Mouse (Mus musculus) monocyte, adult 5-6 weeks (primary cell): ENCODE measurements around the gene Pcdh15. TPM values are rescaled to one million over a fixed set of nuclear protein-coding genes. Genes with fewer than 3 reads are reported as not detected.

ENCODE experiments used
- ATAC-seq: fragments of 153-309, 156-312 bp; replicated peaks from 2 replicates; pipeline ENCODE4 v1.8.0; 2017; ENCODE audit warnings: mild to moderate bottlenecking; ENCODE audit not compliant: low TSS enrichment, insufficient number of reproducible peaks, severe bottlenecking, poor library complexity, low FRiP score
- total RNA-seq: library from RNA; stranded (forward); fragments of 200-1000, 200-491, 200-594 nt; gene quantifications from 3 replicates; pipeline ENCODE4 v1.2.3, GENCODE M21; 2017

Gene Pcdh15
- total RNA-seq, 1 experiment from 2014 or later = not detected

DNA sequence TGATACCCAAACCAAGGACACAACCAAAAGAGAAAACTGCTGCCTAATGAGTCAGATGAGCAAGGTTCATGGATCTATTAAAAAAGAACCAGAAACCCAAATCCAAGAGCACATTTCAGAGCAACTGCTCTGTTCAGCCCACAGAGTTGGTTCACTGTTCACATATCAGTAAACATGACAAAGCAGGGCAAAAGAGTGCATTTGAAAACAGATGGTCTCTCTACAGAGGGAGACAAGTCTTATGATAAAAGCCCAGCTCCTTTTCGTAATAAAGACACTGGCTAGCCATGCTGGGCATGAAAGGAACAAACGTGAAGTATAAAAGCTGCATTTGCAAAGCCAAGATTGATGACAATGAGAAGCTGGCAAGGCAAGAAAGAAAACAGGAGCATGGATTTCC lies 649.9 kb downstream of the Pcdh15 start:
- ATAC-seq = no peak

- no peak for ATAC-seq
Observed at GRCm38 (mm10) chr10:73753876-73754275, 654.7 kb downstream of the Pcdh15 start.

DNA sequence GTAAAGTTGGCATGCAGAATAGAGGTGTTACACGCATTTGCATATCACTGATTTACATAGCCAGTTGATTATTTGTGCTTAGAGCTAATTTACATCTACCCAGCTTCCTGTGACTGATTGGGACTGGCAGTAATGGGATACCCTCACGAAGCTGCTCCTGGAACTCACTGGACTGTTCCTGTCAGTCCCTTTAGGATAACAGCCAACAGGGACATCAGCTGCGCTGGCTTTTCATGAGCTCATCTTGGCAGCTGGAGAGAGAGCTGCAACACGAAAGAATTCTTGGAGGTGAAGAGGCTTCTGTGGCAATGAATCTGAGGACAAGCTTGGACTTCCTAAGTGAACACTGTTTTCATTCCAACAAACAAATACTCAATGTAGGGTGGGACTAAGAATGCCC lies 683.8 kb downstream of the Pcdh15 start:
- no peak for ATAC-seq

- no peak for ATAC-seq
Observed at GRCm38 (mm10) chr10:73788163-73788562, 689.0 kb downstream of the Pcdh15 start.

DNA sequence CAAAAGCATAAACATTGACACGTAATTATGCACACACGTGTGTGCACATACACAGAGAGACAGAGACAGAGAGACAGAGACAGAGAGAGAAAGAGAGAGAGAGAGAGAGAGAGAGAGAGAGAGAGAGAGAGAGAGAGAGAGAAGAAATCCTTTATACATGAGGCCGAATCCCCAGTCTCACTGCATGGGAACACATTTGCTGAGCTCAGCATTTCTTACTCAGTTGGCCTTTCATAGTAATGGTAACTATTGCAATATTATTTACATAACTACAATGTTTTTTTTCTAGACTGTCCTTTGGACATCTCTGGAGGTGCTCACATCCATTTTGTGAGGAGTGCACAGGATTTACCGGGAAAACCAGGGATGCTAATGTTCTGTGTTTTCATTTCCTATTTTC lies 705.9 kb downstream of the Pcdh15 start:
- no peak for ATAC-seq

DNA sequence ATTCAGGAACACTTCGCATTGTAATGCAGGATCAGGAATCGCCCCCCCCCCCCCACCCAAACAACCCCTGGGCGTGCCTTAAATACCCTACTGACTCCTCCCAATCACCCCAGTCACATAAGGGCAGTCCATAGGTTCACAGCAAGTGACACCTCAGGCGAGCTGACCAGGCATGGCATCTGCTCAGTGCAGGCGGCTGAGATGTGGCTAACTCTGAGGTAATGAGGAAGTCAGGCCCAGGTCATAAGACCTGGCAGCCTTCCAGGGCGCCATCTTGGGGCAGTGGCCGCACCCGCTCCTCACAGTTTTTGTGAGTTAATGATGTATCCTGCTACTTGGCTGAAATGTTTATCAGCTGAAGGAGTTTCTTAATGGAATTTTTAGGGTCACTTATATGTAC lies 713.2 kb downstream of the Pcdh15 start:
- no peak for ATAC-seq

DNA sequence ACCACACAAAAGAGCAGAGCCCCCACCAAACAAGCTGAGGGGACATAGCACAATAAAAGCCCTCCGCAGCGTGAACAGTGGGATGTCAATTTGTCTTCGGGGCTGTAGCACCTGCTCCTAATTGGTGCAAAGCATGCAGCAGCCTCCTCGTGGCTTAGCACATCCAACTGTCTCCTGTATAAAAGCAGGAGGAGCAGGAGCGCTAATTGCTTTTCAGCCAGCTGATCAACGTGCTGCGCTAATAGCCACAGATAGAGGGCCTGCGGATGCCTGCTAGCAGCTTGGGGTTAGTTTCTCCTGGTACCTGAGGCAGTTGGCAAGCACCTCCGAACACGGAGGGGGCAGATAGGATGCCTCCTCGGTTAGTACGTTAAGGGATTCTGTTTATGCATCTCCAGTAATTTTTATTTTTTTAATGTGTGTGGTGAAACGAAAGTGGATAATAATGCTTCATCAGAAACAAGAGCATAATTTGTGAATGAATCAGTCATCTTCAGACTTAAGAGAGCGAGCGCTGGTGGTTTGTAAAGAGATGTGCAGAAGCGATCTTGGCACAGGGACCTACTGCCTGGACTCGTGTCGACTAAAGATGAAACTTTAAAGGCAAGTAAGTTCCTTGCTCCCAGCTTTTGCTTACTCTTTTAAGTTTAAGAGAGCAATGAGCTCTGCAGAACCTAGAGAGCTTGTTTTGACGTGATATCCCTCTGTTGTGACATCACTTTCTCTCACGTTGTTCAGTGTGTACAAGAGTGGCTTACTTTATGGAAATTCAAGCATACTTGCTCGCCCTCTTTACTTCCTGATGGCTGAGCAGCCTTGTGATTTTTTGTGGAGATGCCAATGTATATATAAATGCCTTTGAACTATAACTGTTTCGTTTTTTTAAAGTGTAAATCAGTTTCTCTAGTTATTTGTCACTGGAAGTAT lies 722.8 kb downstream of the Pcdh15 start:
- no peak for ATAC-seq

DNA sequence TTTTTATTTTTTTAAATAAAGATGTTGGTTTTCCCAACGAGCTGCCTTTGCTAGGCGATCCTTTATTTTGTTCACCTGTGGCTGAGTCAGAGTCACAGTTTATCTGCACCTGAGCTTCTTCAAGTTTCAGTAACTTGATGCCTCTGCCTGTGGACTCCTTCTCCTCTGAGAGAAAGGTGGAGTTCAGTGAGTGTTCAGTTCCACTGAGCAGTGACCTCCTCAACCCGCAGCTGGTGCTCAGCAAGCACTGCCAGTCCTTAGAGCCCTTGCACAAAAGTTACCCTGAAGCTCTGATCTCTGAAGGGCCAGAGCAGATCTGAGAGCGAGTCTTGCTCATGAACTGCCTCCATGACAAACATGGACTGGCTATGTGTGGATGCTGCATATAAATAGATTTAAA lies 724.1 kb downstream of the Pcdh15 start:
- no peak for ATAC-seq

- ATAC-seq = no peak
Observed at GRCm38 (mm10) chr10:73826354-73826753, 727.2 kb downstream of the Pcdh15 start.

DNA sequence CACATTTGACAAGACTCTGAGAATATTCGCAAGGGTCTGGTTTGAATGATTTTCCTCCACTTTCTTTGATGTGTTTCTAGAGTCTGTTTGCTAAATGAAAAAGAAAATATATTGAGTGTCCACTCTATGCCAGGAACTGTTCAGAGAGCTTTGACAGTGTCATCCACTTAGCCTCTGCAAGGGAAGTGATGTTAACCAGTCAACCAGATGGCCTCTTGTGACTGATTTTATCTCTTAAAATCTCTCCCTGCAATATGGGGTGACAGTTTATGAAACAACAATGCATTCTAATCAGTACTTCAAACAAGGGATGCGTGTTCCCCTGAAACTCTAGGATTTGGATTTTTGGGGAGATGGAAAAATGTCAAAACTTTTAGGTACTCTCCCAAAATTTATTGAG lies 729.6 kb downstream of the Pcdh15 start:
- ATAC-seq = no peak

DNA sequence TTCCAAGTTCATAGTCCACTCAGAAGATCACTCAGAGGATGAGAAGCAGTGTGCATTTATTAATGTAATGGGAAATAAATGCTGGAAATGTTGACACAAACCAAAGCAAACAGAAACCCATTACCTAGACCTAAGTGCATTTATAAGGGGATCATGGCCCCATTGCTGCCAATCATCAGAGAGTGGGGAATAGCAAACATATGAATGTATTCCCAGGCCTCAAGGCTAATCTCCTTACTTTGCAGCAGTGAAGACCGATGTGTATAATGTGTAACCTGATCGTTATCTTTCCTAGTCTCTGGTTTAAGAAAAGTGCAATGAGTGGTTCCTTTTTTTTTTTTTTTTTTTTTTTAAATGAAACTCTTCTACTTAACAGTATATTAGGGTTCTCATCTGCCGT lies 745.9 kb downstream of the Pcdh15 start:
- ATAC-seq = no peak

- ATAC-seq = no peak
Observed at GRCm38 (mm10) chr10:73862181-73862580, 763.0 kb downstream of the Pcdh15 start.

DNA sequence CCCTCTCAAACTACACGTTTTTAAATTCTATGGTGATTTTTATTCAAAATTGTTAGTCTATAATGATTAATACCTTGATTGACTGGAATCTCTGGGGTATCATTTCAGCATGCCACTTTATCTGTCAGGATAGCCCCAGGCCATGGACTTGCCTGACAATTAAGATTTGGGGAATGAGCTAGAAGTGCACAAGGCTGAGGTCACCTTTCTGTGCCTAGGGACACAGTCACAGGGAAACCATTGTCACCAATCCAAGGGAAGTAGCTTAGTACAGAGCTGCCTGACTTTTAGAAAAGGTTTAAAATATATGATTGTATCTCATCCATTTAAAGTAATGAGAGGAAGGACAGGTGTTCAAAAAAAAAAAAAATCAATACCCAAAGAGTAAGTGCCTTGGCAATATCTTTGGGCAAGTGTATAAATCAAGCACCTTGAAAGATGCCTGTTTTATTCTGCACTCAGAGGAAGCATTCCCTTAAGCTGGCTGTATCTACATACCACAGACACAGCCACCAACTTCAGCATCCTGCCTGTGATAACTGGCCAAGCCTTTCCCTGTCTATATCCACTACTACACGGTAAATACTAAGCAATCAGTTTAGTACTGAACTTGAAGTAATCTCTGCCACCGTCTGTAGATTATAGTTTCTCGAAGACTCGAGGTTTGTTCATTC lies 779.0 kb downstream of the Pcdh15 start:
- ATAC-seq = no peak

- ATAC-seq = no peak
Observed at GRCm38 (mm10) chr10:73878729-73879067, 779.6 kb downstream of the Pcdh15 start.

DNA sequence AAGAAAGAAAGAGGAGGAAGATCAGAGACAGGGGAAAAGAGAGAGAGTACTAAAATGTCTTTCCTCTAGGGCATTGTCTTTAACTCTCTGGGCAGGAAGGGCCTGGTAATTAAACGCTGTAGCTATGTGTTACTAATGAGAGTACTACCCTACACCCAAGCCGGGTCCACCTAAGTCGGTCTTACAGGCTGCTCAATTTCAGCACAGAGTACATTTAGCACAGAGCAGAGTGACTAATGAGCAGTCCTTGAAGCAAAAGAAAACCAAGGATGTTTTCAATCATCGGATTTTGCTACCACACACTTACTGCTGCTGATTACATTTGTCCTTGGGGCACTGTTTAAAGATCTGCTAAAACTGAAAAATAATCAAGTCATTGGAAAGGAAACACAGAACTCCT lies 788.6 kb downstream of the Pcdh15 start:
- ATAC-seq = no peak

GRCm38 (mm10) chr10:73892251-73892650 lies 793.1 kb downstream of the Pcdh15 start:
- no peak for ATAC-seq

DNA sequence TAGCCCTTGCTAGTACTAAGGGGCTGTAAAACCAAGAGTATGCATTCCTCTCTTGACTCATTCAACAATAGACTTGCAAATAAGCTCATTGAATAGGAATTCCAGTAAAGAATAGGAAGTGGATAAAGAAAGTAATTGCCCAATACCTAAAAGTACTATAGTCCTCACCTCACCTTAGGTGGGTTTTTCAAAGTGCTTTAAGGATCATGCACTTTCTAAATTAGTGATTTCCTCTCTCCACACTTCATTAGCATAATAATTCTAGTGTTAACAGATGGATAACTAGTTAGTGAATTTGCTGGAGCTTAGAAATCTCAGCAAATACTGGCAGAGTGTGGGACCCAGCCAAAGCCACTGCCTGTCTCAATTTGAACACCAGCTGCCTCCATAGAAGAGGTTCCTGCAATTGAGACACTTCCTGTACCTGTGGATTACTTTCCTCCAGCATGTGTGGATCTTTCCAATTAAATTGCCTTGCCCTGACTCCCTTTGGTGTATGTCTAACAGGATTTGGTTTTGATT lies 797.0 kb downstream of the Pcdh15 start:
- no peak for ATAC-seq

- ATAC-seq = no peak
Observed at GRCm38 (mm10) chr10:73899165-73899564, 800.0 kb downstream of the Pcdh15 start.

GRCm38 (mm10) chr10:73907626-73908025 lies 808.5 kb downstream of the Pcdh15 start:
- ATAC-seq = no peak

DNA sequence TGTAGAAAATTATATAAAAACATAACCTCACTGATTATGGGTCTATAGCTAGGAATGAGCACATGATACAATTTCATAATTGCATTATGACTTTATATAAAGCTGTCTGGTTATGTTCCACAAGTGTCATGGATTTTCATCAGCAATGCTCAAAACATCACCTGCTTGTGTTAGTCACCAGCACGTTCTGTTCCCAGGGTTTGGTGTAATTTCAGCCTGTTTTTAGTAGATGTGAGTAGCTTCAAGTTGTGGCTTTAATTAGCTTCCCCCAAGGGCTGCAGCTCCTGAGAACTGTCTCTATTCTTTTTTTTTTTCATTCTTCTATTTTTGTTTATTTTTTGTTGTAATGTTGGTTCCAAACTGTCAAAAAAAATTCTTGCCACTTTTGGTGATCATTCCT lies 809.4 kb downstream of the Pcdh15 start:
- no peak for ATAC-seq
